Mouse (Mus musculus) left cerebral cortex, postnatal 14 days (tissue): ENCODE measurements around the gene Tmem184c. TPM values are rescaled to one million over a fixed set of nuclear protein-coding genes. Genes with fewer than 3 reads are reported as not detected.
A peak's percentile ranks its signal among the peaks of the same experiment; 100 is the strongest.

Experiments used
- DNase-seq, 2 experiments: peaks; one replicate each; pipeline ENCODE4 v3.0.0; 2021 to 2022; ENCODE audit warnings: low spot score in 2 of 2, mixed read lengths in 1 of 2
- intact Hi-C: fragments of 180-260 bp; cut with DNase I; formaldehyde crosslinking; loops from one replicate; pipeline ENCODE4 v1.15.1; 2025
- long read RNA-seq, 2 experiments: library from polyadenylated mRNA; stranded (forward); transcript quantifications; one replicate each; pipeline ENCODE4 v2.0.0; 2021
- total RNA-seq, 2 experiments: library from RNA; stranded (reverse); gene quantifications; 2 replicates each; pipeline ENCODE4 v1.2.3; 2021

Tmem184c gene
- total RNA-seq = 10 to 100 TPM; 62.9 to 63.0 TPM
- long read RNA-seq, experiment 1, transcript Tmem184c-201 (10 exons, 2,678 nt) = major isoform, 144 of 159 reads
- long read RNA-seq, experiment 1, partial matches to known transcripts = 2 of 159 reads
- long read RNA-seq, experiment 1, other reads (novel, unspliced or antisense) = 13 of 159 reads
- long read RNA-seq, experiment 2, transcript Tmem184c-201 (10 exons, 2,678 nt) = major isoform, 116 of 129 reads
- long read RNA-seq, experiment 2, partial matches to known transcripts = 3 of 129 reads
- long read RNA-seq, experiment 2, other reads (novel, unspliced or antisense) = 10 of 129 reads

- intact Hi-C loops = loop anchor here (2.0 kb wide), 1 partner anchor 62 kb away; the partner anchor contains the start of gene Prmt9
- peak; percentile 98 to 99 for DNase-seq
Measured at GRCm38 (mm10) chr8:77610374-77610969, at the start of gene Tmem184c. Tmem184c (minus strand) TSS chr8:77610698.

GRCm38 (mm10) chr8:77659534-77660080 is 49.1 kb upstream of the Tmem184c start:
- intact Hi-C loops = no loop called here
- DNase-seq = no peak

GRCm38 (mm10) chr8:77658356-77658755 is 47.9 kb upstream of the Tmem184c start:
- no peak for DNase-seq
- intact Hi-C loops = no loop called here

GRCm38 (mm10) chr8:77650646-77651190 is 40.2 kb upstream of the Tmem184c start:
- no peak for DNase-seq
- intact Hi-C loops = no loop called here

GRCm38 (mm10) chr8:77640093-77640839 is 29.8 kb upstream of the Tmem184c start:
- intact Hi-C loops = no loop called here

GRCm38 (mm10) chr8:77637593-77637992 is 27.1 kb upstream of the Tmem184c start:
- intact Hi-C loops = no loop called here
- no peak for DNase-seq

More at GRCm38 (mm10) chr8:77640093-77640839, 29.8 kb upstream of the Tmem184c start:
- no peak for DNase-seq

GRCm38 (mm10) chr8:77634035-77634434 is 23.5 kb upstream of the Tmem184c start:
- no peak for DNase-seq
- intact Hi-C loops = loop anchor here (5.0 kb wide), 1 partner anchor 418 kb away; no protein-coding TSS in a partner anchor

- no peak for DNase-seq
- intact Hi-C loops = loop anchor here (5.0 kb wide), 1 partner anchor 419 kb away; no protein-coding TSS in a partner anchor
Measured at GRCm38 (mm10) chr8:77633211-77633610, 22.7 kb upstream of the Tmem184c start.

- intact Hi-C loops = loop anchor here (1.0 to 5.0 kb wide), 2 partner anchors 374 to 422 kb away; no protein-coding TSS in a partner anchor
Measured at GRCm38 (mm10) chr8:77630691-77631090, 20.2 kb upstream of the Tmem184c start.

GRCm38 (mm10) chr8:77629858-77630537 is 19.5 kb upstream of the Tmem184c start:
- intact Hi-C loops = loop anchor here (1.0 to 5.0 kb wide), 2 partner anchors 374 to 422 kb away; no protein-coding TSS in a partner anchor
- peak; percentile 71 to 90 for DNase-seq

More at GRCm38 (mm10) chr8:77630691-77631090, 20.2 kb upstream of the Tmem184c start:
- DNase-seq = no peak

GRCm38 (mm10) chr8:77623677-77624209 is 13.2 kb upstream of the Tmem184c start:
- no peak for DNase-seq
- intact Hi-C loops = no loop called here

GRCm38 (mm10) chr8:77617916-77618315 is 7.4 kb upstream of the Tmem184c start:
- intact Hi-C loops = no loop called here
- peak; percentile 31 to 35 for DNase-seq

- DNase-seq = no peak
- intact Hi-C loops = loop anchor here (2.0 kb wide), 1 partner anchor 61 kb away; the partner anchor contains the start of gene Prmt9
Measured at GRCm38 (mm10) chr8:77609621-77610020, 877 bp downstream of the Tmem184c start.

GRCm38 (mm10) chr8:77584174-77584573 is 26.3 kb downstream of the Tmem184c start:
- intact Hi-C loops = no loop called here

GRCm38 (mm10) chr8:77577674-77578073 is 32.8 kb downstream of the Tmem184c start:
- no peak for DNase-seq
- intact Hi-C loops = no loop called here

More at GRCm38 (mm10) chr8:77584174-77584573, 26.3 kb downstream of the Tmem184c start:
- no peak for DNase-seq

- DNase-seq = no peak
- intact Hi-C loops = no loop called here
Measured at GRCm38 (mm10) chr8:77574229-77574628, 36.3 kb downstream of the Tmem184c start.

- intact Hi-C loops = no loop called here
- DNase-seq = no peak
Measured at GRCm38 (mm10) chr8:77561441-77561840, 49.1 kb downstream of the Tmem184c start.

- no peak for DNase-seq
- intact Hi-C loops = no loop called here
Measured at GRCm38 (mm10) chr8:77552491-77552890, 58.0 kb downstream of the Tmem184c start.
